Mouse (Mus musculus): ENCODE results near the gene Rab27a. TPM values are rescaled to one million over a fixed set of nuclear protein-coding genes. Genes with fewer than 3 reads are reported as not detected.

Gene Rab27a
- 1 to 10 TPM; 2.1 TPM for total RNA-seq (2021)
- long read RNA-seq, experiment 1: 0 reads
- long read RNA-seq, experiment 2: 0 reads

DNA sequence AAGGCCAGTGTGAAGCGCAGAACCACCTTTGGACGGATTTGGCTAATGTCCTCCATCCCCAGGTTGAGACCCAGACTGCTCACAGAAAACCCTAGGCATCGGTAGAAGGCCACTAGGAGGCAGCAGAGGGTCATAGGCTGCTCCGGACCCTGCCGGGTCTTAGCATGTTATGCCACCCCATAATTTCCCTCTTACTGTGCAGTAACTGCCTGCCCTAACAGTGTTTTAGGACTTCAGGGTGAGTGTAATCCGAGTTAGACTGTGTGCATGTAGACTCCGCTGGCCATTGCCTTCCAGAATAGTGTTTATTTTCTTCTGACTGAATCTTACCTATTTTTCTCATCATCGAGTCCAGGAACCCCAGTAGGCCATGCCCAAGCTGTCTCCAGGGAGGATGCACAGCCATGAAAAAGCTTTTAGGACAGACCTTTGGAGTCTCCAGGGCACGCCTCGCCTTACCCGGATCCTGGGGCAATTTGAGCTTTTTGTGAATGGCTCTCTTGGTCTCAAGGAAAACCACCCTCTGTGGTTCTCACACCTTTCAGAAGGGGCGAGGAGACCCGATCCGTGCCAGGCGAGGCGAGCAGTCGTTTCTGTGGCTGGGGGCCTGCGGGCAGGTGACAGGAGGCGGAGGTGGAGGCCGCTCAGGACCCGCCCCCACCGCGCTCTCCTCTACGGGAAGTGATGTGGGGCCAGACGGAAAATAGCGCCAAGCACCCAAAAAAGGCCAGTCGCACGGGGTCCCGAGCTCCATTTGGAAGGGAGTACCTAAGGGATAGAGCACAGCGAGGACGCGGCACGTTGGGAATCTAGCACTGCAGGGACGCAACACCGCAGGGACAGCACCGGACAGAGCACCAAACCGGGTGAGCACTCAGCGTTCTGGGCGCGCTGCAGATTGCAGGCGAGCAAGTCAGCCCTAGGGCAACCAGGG, at the start of gene Rab27a:
TSS of gene Rab27a (plus strand) at position 709 of the 934 bp plus-strand sequence.
- peak; percentile 97; the same call in 1 of the 2 replicates for TF ChIP-seq CTCF (IDR thresholded peaks at IDR 0.05)
- peak within 1 kb of the TSS; percentile 75 for H3K4me3 ChIP-seq
- intact Hi-C loops (cut with DNase I): loop anchor here (1.0 kb wide), 1 partner anchor 48 kb away; no protein-coding TSS in a partner anchor
- H3K27ac ChIP-seq: peak within 1 kb of the TSS; percentile 70
- DNase-seq: peak; percentile 81

DNA sequence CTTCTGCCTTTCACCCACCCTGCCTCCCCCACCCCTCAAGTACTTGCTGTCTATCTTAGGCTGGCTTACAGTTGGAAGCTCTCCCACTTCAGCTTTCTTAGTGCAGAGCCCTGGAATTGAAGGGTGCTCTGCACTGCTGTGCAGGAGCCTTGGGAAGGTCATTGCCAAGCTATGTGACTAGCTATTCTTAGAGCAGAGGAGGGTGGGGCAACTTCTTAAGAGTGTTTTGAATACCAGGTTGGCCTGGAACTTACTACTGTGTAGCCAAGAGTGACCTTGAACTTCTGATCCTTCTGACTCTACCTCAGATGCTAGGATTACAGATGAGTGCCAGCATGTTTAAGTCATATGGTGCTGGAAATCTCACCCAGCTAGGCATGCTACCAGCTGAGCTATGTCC, 48.5 kb upstream of the Rab27a start:
- no peak overlapping the region for H3K4me3 ChIP-seq
- peak overlapping the region; percentile 72 for H3K27ac ChIP-seq
- TF ChIP-seq CTCF (IDR thresholded peaks at IDR 0.05): no peak
- intact Hi-C loops (cut with DNase I): no loop called here
- DNase-seq: no peak

DNA sequence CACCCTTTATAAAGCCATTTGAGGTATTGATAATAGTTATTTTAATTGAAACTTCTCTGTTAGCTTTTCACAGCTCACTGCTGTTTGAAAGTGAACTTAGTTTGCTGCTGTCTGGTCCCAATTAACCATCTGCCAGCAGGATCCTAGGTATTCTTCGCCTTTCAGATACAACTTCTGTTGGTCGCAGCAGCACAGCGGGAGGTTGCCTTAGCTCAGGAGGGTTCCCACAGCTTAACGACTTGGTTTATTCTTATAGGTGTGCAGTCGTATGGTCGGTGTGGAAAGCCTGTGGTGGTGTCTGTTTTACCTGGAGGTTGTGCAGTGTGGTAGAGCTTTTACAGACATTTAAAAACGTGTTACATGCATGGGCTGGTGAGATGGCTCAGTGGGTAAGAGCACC, 47.8 kb upstream of the Rab27a start:
- intact Hi-C loops (cut with DNase I): no loop called here
- TF ChIP-seq CTCF (IDR thresholded peaks at IDR 0.05): no peak
- Histone ChIP-seq H3K4me3 (no peak overlapping the region), H3K27ac (peak overlapping the region; percentile 63)
- DNase-seq: no peak

DNA sequence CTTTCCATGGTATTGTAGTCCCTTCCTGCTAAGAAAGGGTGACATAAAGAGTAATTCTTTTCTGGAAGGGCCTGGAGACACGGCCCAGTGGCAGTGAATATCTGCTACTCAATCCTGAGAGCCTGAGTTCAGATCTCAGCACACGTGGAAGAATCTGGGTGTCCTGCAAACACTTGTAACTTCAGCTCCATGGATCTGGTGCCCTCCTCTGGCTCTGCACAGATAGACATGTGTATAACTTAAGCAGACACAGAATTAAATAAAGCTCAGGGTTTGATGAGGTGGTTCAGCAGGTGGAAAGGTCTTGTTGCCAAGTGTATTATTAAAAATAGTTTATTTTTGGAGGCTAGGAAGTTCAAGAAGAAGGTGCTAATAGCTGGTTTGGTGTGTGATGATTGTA, 44.2 kb upstream of the Rab27a start:
- no peak for DNase-seq
- H3K27ac ChIP-seq: peak overlapping the region; percentile 56; the same call in 1 of the 2 replicates
- H3K4me3 ChIP-seq: no peak overlapping the region
- intact Hi-C loops (cut with DNase I): no loop called here
- peak; percentile 51 for TF ChIP-seq CTCF (IDR thresholded peaks at IDR 0.05)

DNA sequence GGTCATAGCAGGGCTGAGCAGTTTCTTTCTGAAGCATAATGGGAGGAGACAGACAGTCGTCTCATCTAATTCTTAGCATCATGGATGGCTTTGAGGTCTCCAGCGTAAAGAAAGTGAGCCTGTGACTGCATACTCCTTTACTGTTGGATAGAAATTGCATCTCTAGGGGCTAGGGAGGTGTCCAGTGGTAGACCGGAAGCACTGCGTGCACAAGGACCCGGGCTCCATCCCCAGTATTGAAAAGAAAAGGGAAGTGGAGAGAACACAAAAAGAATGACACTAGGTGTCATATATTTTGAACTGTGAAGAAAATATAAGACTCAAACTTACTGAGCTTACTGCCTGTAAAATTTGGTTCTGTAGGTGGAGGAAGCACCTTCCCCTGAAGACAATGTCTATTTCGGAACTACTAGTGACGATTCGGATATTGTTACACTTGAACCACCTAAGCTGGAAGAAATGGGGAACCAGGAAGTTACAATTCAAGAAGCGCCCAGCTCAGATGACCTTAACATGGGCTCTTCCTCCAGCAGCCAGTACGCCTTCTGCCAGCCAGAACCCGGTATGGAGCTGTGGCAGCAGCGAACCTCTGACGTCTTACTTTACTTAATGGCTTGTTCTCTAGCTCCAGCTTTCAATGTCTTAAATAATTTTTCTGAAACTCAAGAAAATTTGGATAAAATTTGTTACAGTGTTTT, 43.2 kb upstream of the Rab27a start:
- Histone ChIP-seq H3K27ac (peak overlapping the region; percentile 56; the same call in 1 of the 2 replicates), H3K4me3 (no peak overlapping the region)
- no peak for TF ChIP-seq CTCF (IDR thresholded peaks at IDR 0.05)
- DNase-seq: no peak
- intact Hi-C loops (cut with DNase I): no loop called here

DNA sequence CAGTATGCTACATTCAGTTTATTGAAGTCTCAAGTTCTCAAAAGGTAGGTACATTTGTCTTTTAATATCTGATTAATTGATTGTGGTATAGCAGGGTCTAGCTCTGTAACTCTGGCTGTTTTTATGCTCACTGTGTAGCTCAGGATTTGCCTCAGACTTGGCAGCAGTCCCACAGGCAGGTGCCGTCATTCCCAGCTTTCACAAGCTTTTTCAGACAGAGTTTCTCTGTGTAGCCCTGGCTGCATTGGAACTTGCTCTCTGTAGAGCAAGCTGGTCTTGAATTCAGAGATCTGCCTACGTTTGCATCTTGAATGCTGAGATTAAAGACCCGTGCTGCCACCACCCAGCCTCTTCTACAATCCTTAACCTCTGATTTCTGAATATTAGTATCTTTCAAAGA, 42.5 kb upstream of the Rab27a start:
- Histone ChIP-seq H3K27ac (no peak overlapping the region), H3K4me3 (no peak overlapping the region)
- DNase-seq: no peak
- intact Hi-C loops (cut with DNase I): no loop called here
- TF ChIP-seq CTCF (IDR thresholded peaks at IDR 0.05): no peak

DNA sequence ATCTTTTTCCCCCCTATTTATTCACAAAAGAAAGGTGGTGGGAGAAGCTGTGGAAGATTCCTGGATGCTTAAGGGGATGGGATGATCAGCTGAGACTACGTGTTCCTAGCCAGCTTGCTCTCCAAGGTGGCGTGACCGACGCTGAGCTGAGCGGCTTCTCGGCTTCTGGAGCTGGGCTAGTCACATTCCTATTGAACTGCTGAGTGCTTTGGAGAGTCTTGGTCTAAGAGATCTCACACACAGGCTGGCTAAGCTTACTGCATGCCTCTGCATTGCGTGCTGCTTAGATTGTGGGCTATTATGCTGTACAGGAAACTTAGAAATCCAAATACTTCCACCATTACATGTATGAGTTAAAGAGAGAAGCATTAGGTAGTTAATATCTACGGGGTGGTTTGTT, 40.6 kb upstream of the Rab27a start:
- DNase-seq: no peak
- intact Hi-C loops (cut with DNase I): no loop called here
- no peak for TF ChIP-seq CTCF (IDR thresholded peaks at IDR 0.05)
- no peak overlapping the region for H3K27ac ChIP-seq
- no peak overlapping the region for H3K4me3 ChIP-seq

DNA sequence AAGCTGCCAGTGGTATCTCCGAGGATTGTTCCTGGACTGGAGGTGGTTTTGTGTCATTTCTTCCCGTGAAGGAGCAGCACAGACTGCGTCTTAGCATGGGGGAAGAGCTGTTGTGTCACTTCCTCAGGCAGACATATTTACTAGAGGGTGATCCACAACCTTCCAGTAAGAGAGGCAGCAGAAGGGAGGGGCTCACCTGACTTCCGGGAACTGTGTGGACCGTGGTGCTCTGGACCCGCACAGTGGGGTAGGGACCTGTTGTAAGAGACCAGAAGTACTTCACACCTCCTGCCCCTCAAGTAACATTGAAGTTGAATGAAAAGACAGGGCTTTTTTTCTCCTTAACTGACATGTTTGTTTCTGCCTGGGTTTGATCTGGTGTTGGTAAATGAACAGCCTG, 39.5 kb upstream of the Rab27a start:
- intact Hi-C loops (cut with DNase I): no loop called here
- Histone ChIP-seq H3K27ac (no peak overlapping the region), H3K4me3 (no peak overlapping the region)
- TF ChIP-seq CTCF (IDR thresholded peaks at IDR 0.05): no peak
- no peak for DNase-seq

DNA sequence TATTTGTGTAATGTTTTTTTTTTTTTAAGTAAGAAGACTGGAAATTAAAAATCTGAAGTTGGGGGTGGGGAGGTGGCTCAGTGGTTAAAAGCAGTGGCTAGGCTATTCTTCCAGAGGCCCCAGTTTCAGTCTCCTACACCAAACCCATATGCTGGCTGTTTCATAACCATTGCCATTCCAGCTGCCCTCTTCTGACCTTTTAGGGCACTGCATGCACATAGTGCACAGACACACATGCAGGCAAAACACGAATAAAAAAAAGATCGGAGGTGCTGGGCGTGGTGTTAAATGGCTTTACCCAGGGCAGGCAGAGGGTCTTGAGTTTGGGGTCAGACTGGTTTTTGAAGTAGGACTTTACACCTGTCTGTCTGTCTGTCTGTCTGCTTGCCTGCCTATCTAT, 38.5 kb upstream of the Rab27a start:
- DNase-seq: no peak
- Histone ChIP-seq H3K27ac (no peak overlapping the region), H3K4me3 (no peak overlapping the region)
- TF ChIP-seq CTCF (IDR thresholded peaks at IDR 0.05): peak; percentile 34
- intact Hi-C loops (cut with DNase I): no loop called here

DNA sequence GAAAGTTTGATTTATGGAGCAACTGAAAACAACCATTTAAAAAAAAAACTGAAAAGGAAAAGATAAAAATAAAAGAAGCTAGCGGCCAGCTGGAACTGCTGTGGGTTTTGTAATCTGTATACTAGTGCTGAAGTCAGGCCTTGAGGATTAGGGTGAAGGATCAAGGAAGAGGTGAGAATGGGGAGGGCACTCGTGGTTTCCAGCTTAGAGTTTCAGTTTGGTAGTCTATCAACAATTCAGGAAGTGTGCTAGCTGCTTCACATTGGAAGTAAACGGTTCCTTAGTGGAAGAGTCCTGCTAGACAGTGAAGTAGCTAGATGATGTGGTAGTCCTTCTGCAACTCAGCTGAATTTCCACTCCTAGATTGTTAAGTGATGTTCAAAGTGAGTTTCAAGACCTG, 36.3 kb upstream of the Rab27a start:
- DNase-seq: no peak
- intact Hi-C loops (cut with DNase I): no loop called here
- no peak overlapping the region for H3K27ac ChIP-seq
- no peak for TF ChIP-seq CTCF (IDR thresholded peaks at IDR 0.05)
- H3K4me3 ChIP-seq: no peak overlapping the region

DNA sequence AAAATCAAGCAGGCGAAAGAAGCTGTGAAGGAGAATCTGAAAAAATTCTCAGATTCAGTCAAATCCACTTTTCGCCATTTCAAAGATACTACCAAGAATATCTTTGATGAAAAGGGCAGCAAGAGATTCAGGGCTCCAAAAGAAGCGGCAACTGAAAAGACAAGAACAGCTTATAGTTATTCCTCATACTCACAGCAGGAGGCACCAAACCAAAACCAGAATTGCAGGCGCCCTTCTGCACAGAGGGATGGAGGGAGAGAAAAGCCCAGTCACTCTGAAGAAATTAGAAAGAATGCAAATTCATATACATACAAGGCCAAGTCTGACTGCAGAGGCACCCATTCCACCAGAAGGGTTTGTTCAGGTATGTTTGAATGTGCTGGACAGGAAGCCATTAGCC, 32.0 kb upstream of the Rab27a start:
- intact Hi-C loops (cut with DNase I): no loop called here
- TF ChIP-seq CTCF (IDR thresholded peaks at IDR 0.05): no peak
- Histone ChIP-seq H3K27ac (no peak overlapping the region), H3K4me3 (no peak overlapping the region)
- no peak for DNase-seq

DNA sequence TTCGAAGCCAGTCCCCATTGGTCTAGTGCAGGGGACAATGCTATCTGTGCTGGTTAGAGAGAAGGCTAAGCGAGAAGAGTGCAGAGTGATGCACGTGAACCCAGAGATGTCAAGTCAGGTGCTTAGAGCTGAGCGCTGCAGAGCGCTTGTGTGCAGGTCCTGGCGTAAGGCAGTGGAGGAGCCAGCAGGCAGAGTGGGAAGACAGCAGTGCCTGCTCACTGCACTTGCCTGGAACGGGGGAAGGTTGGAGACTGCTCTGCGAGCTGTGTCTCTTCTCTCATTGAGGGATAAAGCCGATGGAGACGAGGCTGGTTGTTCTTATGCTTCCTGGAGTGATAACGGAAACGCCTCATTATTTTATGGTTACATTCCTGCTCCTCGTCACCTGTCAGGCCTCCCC, 29.9 kb upstream of the Rab27a start:
- Histone ChIP-seq H3K4me3 (no peak overlapping the region), H3K27ac (no peak overlapping the region)
- intact Hi-C loops (cut with DNase I): no loop called here
- no peak for TF ChIP-seq CTCF (IDR thresholded peaks at IDR 0.05)
- no peak for DNase-seq

DNA sequence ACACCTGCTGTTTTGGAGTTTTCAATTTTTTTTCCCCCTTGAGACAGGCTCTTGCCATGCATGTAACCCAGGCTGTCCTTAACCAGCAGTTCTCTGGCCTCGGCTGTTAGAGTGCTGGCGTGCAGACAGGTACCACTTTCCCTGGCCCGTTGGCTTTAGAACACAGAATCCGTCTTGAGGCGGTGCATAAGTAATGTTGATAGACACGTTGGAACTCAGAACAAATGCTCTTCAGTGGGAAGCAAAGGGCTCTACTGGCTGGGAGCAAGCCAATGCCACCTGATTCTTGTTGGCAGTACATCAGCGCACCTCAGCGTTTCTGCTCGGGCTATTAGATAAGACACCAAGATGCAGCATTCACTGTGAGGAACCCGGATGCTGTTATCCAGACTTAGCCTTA, 24.8 kb upstream of the Rab27a start:
- DNase-seq: peak; percentile 23
- Histone ChIP-seq H3K4me3 (no peak overlapping the region), H3K27ac (no peak overlapping the region)
- intact Hi-C loops (cut with DNase I): no loop called here
- no peak for TF ChIP-seq CTCF (IDR thresholded peaks at IDR 0.05)

Measured in gastrocnemius, adult 2 months (tissue).